Mouse (Mus musculus): ENCODE results near the gene Frmd6.

Frmd6 gene

DNA sequence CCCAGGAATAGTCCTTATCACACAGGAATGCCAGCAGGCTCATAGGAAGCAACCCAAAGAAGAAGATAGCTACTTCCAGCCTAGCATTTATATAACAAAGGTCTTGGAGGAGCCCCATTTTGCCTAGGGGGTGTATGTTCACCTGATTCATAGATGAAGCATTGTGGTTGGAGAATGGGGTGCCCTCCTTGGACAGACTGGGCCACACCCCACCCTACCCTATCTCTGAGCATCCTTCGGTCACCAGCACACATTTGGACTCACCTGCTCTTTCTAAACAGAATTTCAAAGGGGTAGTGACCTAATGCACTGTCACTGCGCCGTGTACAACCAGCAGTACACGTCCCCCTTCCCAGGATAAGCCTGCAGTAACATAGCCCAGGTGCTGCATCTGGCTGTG is 31.5 kb downstream of the Frmd6 start:
- DNase-seq = no peak

DNA sequence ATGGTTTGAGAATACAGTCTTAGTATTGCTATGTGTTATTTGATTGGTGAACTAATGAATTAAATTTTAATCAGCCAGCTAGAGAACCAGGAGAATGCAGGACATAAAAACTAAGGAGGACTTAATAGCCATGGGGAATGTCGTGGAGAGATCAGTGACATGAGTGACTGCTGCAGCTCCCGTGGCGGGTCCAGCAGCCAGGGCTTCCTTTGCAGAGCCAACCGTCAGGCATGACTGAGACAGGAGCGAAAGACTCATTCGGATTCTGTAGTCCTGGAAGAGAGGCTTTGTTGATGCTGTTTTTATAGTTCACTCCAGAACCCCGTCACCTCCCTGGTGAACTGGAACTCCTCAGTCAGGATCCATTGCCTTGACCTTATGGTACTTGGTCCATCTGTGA is 38.0 kb downstream of the Frmd6 start:
- DNase-seq = peak in 1 of 2 experiments; percentile 2

DNA sequence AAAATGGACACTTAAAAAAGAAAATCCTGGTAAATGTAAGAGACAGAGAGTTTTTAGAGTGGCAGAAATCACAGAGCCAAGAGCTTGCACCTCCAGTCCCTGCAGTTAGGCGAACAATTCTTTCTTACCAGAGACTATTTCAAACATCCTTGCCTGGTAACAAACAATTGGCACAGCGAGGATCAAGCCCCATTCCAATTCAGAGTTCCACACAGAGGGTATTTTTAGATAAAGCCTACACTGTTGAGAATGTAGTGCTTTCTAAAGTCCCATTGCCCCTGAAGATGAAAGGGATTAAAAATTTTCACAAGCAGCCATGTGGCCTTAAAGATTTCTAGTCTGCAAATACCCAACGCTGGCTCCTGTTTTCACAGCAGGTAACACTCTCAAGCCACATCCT is 42.5 kb downstream of the Frmd6 start:
- DNase-seq = no peak

DNA sequence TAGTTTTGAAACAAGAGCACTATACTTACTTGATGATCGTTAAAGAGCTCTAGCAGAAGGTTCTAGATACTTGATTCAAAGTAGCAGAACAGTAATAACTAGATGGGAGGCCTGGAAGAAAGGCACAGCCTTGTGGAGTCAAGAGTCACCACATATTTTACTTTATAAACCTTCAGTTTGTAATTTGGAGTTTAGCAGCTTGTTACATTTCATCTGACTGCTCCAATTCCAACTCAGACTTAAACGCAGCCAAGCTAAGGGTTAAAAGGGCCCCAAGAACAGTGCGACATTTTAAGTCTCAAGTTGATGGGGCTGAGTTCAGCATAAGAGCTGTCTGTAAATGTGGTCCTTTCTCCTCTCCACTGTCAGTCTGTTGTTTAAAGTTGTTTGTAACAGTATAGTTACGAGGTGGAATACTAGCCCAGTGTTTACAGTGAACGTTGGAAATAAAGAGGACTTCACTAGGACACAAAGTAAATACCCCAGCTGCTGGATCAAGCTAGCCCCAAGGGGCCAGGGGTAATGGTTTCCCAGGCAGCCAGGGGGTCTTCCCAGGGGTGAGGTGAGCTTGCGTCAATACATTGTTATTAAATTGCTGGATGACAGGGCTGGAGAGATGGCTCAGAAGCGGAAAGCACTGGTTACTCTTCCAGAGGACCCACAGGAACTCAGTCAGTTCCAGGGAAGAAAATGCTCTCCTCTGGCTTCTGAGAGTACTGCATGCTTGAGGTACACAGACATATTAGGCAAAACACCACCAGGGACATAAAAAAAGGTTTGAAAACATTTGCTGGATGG is 43.1 kb downstream of the Frmd6 start:
- DNase-seq = no peak

DNA sequence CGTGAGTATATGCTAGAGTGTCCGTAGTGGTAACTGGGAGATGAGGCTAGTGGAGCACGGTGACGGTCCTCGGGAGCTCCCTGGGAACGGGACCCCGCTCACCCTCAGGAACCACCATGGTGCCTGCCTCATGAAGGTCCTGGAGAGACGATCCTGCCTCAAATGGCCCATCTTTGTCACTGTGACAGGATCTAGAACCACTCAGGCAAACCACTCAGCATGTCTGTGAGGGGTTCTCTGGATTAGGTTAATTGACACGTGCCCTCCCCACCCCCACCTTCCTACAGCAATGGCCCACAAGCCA is 43.6 kb downstream of the Frmd6 start:
- no peak for DNase-seq

DNA sequence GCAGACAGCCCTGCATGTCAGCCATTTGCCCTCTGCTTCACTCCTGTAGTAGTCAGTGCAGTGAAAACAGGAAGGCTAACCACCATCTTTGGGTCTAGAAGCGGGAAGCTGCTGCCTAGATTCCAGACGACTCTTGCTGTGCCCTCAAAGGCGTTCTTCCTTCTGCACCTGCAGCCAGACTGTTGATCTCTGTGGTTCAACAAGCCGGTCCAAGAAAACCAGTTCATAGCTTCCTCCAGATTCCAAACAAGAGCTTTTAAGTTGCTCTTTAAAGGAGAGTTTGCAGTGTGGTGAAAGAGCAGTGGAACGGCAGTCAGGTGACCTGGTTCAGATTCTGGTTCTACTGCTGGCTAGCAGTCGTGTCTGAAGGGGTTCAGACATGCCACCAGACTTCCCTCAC is 48.2 kb downstream of the Frmd6 start:
- no peak for DNase-seq

DNA sequence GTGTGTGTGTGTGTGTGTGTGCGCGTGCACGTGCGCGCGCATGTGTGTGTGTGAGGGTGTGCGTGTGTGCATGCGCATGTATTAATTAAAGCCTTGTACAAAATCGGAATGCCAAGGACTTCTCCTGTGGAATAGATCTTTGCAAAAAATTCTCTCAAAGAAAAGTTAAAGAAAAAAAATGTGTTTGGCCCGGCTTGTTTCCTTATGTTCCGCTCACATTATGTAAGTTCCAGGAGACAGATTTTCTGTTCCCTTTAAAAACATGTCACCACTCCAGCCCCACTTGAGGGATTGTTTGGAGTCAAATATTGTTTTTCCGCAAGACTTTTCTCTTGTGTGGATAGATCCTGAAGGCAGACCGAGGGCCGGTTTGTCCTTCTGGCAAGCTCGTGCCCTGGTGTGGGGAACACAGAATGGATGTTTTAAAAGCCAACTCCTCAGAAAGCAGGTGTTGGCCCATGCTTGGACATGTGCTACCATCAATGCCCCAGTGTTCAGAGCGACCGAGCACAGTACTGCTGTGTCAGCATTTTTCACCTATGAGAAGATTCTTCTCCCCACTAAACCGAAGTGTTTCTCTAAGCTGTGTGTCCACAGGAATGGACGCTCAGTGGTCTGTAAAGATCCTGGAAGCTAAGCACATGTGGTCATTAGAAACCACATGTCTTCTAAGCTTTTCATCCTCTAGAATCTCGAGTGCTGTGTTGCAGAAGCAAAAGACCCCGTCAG is 51.1 kb downstream of the Frmd6 start:
- DNase-seq = no peak

DNA sequence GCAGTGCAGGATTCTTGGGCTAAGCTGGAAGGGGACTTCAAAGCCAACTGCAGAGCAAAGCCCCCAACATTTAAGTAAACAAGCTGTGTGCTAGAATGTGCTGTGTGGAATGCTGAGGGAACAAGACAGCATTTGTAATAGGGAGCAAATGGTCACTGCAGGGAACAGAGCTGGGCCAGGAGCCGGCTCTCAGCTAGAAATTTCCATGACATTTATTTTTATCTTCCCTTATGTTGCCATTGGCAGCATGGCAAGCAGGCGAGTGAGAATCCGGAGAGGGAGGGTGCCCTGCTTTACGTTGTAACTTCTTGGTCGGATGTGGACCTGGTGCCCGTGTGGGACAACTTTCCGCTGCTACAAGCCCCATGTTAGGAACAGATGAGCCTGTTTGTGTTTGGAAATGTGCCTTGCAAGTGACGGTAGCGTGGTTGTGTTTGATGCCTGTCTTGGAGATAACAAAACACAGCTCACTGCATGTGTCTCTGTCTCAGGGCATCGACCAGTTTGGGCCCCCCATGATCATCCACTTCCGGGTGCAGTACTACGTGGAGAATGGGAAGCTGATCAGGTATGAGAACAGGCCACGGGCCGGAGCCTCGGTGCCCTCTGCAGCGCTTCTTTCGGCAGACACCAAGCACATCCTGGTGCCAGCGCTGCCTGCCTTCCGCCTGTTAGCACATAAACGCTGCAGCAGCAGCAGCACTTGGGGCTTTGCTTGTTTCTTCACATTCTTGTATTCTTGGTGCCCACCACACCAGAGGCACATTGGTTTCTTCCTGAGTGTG is 52.8 kb downstream of the Frmd6 start:
- DNase-seq = no peak

DNA sequence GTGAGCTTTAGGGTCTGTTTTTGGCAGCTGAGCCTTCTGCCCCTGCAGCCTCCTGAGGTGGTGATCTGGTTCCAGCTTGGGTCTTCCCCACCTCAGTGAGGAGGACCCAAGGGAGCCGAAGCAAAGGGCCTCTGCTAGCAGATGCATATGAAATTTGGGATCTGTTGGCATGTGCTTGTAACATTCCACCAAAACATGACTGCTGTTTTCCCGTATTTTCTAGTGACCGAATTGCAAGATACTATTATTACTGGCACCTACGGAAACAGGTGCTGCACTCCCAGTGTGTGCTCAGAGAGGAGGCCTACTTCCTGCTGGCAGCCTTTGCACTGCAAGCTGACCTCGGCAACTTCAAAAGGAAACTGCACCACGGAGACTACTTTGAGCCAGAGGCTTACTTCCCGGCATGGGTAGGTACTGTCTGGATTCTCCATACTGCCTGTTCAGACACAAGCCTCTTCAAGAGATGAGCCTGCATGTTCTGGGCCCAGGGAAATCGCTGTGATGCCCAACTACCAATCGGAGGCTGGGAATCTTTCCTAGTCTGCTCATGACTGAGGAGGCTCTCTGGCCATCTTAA is 55.2 kb downstream of the Frmd6 start:
- no peak for DNase-seq

DNA sequence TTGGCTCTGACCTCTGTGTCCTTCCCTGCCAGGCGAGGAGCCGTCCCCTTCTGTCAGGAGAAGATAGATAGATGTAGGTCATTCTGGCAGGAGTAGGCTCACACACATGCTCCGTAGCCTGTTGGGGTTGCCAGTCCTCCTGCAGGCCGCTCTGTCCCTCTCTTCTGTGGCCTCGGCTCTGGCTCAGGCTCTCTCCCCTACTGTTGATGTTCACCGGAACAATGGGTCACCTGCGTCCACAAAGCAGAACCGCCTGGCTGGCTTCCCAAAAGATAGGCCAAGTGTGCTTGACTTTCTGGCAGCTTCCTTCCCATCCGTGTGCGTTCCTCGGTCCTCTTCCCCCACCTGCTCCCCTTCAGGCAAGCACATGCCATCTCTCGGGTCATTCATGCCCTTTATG is 56.0 kb downstream of the Frmd6 start:
- DNase-seq = no peak

DNA sequence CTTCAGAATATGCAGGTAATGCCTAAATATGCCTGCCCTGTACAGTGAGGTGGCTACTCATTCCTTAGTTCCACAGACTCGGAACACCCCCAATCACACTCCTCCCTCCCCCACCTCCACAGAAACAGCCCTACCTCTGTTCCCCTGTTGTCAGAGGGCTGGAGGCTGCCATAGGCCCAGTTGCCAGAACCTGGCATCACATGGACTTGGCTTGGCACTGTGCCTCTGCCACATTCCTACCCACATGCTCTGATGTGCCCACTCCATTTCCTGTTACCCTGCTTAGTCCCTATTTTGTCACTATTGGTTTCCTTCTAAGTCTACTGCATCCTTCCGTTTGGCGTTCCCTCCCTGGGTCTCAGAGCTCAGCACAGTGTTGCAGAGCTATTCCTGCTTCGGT is 56.5 kb downstream of the Frmd6 start:
- no peak for DNase-seq

DNA sequence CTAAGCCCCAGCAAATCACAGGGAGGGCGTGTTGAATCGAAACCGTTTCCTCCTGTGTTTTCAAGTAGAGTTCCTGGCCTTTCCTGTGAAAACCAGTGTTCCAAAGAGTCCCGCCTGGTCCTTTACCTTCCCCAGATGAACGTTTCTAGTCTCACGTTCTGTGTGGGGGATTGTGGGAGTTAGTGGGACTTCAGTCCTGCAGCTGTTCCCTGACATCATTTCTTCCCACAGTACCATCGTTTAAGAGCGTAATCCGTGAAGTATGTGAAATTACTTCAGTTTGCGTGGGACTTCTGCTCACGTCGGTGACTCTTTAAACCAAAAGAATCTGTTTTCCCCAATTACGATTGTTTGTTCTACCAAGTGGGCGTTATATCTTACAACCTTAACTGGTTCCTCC is 57.8 kb downstream of the Frmd6 start:
- no peak for DNase-seq

DNA sequence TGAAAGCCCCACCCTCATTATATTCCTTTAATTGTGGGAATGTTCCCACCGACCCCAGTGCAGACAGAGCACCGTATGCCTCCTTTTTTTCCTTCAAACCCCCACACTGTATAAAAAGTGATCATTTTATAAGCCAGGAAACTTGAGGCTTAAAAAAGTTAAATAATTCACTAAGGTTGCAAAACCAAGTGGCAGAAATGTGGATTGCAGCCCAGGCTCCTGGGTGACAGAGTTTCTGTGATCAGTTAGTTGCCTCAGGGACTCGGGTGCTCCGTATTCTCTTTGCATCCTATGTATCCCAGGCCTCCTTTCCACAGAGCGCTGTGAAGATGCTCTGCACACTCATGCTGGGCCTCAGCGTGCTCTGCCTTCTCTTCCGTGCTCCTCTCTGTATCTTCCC is 58.8 kb downstream of the Frmd6 start:
- DNase-seq = no peak

DNA sequence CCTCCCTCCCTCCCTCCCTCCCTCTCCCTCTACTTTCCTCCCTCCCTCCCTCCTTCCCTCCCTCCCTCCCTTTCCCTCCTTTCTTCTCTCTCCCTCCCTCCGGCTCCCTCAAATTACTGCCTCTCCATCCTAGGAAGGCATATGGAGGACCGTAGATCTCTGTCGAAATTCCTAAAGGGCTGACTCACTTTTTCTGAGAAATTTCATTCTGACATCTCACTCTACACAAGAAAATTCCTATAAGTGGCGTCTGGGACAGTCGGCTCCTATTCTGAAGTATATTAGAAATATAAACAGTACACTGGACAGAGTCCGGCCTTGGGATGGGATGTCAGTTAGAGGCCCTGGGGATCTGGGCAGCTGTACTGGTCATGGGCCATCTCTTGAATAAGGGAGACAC is 59.7 kb downstream of the Frmd6 start:
- no peak for DNase-seq

DNA sequence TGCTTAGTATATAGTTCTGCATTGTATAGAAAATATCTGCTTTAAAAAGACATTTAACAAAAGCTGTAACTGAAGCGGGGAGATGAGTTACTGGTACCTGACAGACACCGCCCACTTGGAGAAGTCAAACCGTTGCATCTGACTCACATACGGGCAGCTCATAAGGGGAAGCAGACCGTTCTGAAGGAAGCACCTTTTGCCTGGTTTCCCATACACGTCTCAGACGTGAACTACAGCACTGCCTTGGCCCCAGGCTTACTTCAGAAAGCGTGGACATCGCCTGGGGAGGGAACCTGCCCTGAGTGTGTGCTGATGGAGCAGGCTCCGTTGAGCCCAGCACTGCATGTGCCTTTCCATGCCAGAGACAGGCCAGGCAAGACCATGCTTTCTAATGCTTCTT is 60.3 kb downstream of the Frmd6 start:
- no peak for DNase-seq

DNA sequence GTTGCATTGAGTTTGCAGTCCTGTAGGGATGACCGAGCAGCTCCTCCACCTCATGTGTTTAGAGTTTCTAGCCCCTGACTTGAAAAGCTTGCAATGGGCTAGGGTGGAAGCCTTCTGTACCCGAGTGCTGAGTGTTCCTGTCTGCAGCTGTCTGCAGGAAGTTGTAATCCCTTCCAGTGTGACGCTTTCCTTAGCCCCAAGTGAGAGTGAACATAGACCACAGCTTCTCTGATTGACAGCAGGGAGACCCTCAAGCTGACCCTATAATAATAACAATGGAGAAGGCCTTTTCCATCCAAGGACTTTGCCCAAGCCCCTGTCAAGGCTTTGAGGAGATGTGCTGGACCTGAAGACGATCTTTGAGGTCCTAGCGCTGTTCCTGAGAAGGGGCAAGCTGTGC is 65.1 kb downstream of the Frmd6 start:
- DNase-seq = no peak

DNA sequence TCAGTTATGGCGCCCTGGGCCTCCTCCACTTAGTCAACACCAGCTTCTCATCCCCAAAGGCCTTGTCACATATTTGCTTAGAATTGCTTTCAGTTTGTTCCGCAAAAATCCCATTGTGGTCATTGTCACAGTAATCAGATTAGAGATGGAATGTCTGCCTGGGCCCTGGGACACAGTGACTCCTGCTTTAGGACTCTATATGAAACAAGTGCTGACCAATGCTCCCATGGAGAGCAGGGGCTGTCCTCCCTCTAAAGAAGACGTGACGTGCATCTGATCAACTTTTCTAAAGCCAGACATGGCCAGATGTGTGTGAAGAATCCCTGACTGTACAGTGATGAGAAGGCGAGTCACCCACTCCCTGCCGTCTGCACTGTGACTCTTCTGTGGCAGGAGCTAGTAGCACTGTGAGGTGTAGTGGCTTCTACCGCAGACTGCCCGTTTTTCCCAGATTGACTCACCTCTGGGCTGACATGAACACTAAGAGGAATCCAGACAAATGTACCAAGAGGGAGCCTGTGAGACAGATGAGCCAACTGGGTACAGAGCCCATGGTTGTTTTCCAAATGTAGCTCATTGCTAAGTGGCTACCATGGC is 65.7 kb downstream of the Frmd6 start:
- DNase-seq = no peak

DNA sequence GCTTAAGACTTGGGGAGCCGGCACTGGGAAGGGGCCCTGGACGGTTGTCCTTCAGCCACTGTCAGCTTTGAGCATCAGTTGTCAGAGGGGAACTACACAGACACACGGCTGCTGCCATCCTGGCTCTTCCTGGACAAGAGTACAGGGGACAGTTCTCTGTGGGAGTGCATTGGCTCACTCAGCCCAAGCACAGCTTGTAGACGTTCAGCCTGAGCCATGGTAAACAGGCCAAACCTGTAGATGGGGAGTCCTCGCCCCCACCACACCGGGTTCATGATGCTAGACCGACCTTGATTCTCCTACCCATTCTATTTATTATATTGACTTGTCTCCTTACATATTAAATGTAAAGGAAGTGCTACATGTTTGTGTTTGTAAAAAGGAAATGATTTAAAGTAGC is 70.0 kb downstream of the Frmd6 start:
- DNase-seq = no peak

DNA sequence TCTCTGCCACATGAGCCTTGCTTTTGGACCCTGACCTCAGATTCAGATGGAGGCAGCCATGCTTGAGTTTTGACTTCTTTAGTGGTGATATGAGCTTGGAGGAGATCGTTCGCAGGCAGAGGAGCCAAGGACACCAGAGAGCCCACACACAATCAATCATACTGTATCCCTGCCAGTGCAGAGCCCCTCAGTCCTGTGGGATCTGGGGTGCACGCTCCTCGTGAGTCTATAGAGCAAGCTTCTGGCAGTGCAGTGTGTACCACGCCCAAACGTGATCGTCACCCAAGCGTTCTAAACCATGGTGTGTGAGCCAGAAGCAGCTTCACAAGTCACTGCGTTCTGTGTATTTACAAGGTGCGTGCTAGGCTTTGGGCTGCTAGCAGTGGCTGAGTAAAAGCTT is 70.8 kb downstream of the Frmd6 start:
- no peak for DNase-seq

DNA sequence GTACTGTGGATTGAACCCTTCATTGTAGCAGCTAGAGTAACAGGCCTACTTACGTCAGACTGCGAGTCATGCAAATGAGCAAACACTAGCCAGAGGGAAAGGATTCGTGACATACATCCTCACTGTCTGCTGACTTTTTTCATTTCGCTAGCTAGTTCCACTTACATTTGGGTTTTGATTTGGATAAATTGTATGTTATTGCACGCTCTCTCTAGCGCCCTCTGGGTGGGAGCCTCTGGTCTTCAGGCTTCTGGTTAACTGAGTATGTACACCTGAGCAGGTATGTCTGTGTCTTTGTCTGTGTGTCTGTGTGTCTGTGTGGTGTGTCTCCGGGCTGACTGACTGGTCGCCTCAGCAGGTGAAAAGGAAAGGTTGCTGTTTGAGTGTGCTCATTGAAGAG is 72.1 kb downstream of the Frmd6 start:
- peak in 1 of 2 experiments; percentile 9 for DNase-seq

DNA sequence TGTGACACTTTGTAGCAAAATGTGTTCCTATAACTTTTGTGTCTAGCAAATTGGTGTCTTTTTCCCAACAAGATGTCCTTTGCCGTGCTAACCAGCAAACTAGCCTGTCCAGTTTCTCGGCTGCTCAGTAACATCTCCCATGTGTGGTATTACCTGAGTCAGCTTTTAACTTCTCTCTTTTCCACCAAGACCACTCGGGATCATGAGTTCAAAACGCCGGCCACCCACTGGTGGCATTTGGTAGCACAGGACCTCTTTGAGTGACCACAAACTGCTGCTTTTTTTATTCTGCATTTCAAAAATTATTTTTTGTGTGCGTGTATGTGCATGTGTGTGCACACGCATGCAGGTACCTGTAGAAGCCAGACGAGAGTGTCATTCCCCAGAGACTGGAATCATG is 73.1 kb downstream of the Frmd6 start:
- peak in 1 of 2 experiments; percentile 13 for DNase-seq

DNA sequence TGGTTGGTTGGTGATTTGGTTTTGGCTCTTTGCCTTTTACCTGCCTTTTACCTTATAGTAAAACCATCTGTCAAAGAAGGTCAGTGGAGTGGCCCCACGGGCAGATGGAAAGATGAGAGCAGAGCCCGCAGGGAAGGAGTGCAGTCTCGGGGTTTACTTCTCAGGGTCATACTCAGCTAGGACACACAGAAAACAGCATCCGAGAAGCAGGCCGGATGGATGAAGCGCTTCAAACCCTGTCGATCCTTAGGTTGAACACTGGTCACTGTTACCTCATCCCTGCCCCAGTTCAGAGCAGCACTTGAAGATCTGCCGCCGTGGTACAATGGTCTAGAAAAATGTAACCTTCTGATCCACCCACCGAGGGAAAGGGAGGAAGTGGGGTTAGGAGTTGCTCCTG is 79.2 kb downstream of the Frmd6 start:
- no peak for DNase-seq

DNA sequence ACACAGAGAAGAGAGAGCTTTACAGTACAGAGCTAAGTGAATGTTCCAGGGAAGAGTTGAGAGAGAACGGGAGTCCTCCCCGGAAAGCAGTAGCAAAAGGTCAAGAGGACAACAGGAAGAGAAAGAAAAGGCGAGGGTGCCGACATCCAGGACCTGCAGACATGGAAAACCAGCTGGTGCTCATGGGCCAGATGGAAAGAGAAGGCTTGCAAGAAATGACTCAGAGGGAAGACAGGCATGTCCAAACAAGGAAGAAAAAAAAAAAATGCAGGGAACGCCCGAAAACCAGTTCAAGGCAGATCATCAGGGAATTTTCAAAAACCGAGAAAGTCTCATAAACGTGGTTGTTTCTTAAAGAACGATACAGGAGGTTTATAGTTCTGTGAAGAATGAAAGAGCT is 81.6 kb downstream of the Frmd6 start:
- no peak for DNase-seq
